Mouse (Mus musculus) midbrain, embryonic 13.5 days (tissue): Measurements from ENCODE around the gene Sult1b1. TPM values are rescaled to one million over a fixed set of nuclear protein-coding genes. Genes with fewer than 3 reads are reported as not detected.

ENCODE experiments used
- ATAC-seq: fragments of 200-750 bp; cut with Nextera tagmentation; 2 replicates; pipeline ENCODE4 v1.8.0; 2017; ENCODE audit warnings: mild to moderate bottlenecking, moderate TSS enrichment, moderate library complexity
- H3K27ac ChIP-seq: fragments of 300-500 bp; sonication (generic); 2 replicates; pipeline ENCODE4 v1.5.1; 2015; ENCODE audit warnings: inconsistent platforms, mild to moderate bottlenecking, moderate library complexity
- H3K27me3 ChIP-seq: fragments of 300-500 bp; sonication (generic); 2 replicates; pipeline ENCODE4 v1.6.1; 2015; ENCODE audit warnings: mild to moderate bottlenecking, inconsistent platforms
- H3K36me3 ChIP-seq: fragments of 300-500 bp; sonication (generic); 2 replicates; pipeline ENCODE4 v1.6.1; 2015; ENCODE audit warnings: mild to moderate bottlenecking, inconsistent platforms
- H3K4me1 ChIP-seq: fragments of 300-500 bp; sonication (generic); replicated peaks from 2 replicates; pipeline ENCODE4 v1.6.1; 2015; ENCODE audit warnings: inconsistent platforms
- H3K4me2 ChIP-seq: fragments of 300-500 bp; sonication (generic); replicated peaks from 2 replicates; pipeline ENCODE4 v1.6.1; 2015; ENCODE audit warnings: moderate library complexity, mild to moderate bottlenecking, inconsistent platforms
- H3K4me3 ChIP-seq: fragments of 300-500 bp; sonication (generic); replicated peaks from 2 replicates; pipeline ENCODE4 v1.5.1; 2015; ENCODE audit warnings: mild to moderate bottlenecking, inconsistent platforms
- H3K9ac ChIP-seq: fragments of 300-500 bp; sonication (generic); replicated peaks from 2 replicates; pipeline ENCODE4 v1.6.1; 2015; ENCODE audit warnings: mild to moderate bottlenecking, inconsistent platforms
- H3K9me3 ChIP-seq: fragments of 300-500 bp; sonication (generic); 2 replicates; pipeline ENCODE4 v1.6.1; 2016; ENCODE audit warnings: mild to moderate bottlenecking, inconsistent platforms
- WGBS: fragments of 180-500 bp; shearing (Covaris S2); methylation state at CpG from one replicate; pipeline ENCODE4 v1.1.7; 2015; 5-methylcytosine and 5-hydroxymethylcytosine counted together
- polyA plus RNA-seq: library from polyadenylated mRNA; unstranded; fragments of >200 nt; fragmentation: Nextera tagmentation; extraction: Ambion mirVana; gene quantifications from 2 replicates; pipeline ENCODE4 v1.2.1, GENCODE M21; 2015

Gene Sult1b1
- not detected in 2 replicates for polyA plus RNA-seq

- Histone ChIP-seq H3K4me3 (no peak within 1 kb of the TSS), H3K9me3 (no peaks in the 10 kb centered on the region), H3K4me1 (no peaks in the 10 kb centered on the region), H3K27ac (no peak within 1 kb of the TSS), H3K36me3 (no peaks in the 10 kb centered on the region), H3K27me3 (no peaks in the 10 kb centered on the region), H3K4me2 (no peak within 1 kb of the TSS), H3K9ac (no peak within 1 kb of the TSS)
- WGBS: 89% methylated on average over 2 of the region's 2 CpGs
- ATAC-seq: no peak
Measured at GRCm38 (mm10) chr5:87538111-87538510, at the start of gene Sult1b1. Sult1b1 (minus strand) TSS chr5:87538195.

- 83% methylated on average over 1 of the region's 1 CpGs for WGBS
- no peak for ATAC-seq
- Histone ChIP-seq H3K36me3 (no peaks in the 10 kb centered on the region), H3K9ac (no peak overlapping the region), H3K4me2 (no peak overlapping the region), H3K4me3 (no peak overlapping the region), H3K27ac (no peak overlapping the region), H3K9me3 (no peaks in the 10 kb centered on the region), H3K27me3 (no peaks in the 10 kb centered on the region), H3K4me1 (no peaks in the 10 kb centered on the region)
Measured at GRCm38 (mm10) chr5:87580389-87580788, 42.4 kb upstream of the Sult1b1 start.

- H3K9me3 ChIP-seq: no peaks in the 10 kb centered on the region
- H3K27me3 ChIP-seq: no peaks in the 10 kb centered on the region
- H3K36me3 ChIP-seq: no peaks in the 10 kb centered on the region
- no peak overlapping the region for H3K27ac ChIP-seq
- no peak overlapping the region for H3K4me2 ChIP-seq
- no peaks in the 10 kb centered on the region for H3K4me1 ChIP-seq
- ATAC-seq: no peak
- no peak overlapping the region for H3K4me3 ChIP-seq
- 69% methylated on average over 1 of the region's 1 CpGs for WGBS
- H3K9ac ChIP-seq: no peak overlapping the region
Measured at GRCm38 (mm10) chr5:87574174-87574573, 36.2 kb upstream of the Sult1b1 start.

- Histone ChIP-seq H3K9me3 (no peaks in the 10 kb centered on the region), H3K4me2 (no peak overlapping the region), H3K27ac (no peak overlapping the region), H3K4me3 (no peak overlapping the region), H3K9ac (no peak overlapping the region), H3K36me3 (no peaks in the 10 kb centered on the region), H3K27me3 (no peaks in the 10 kb centered on the region), H3K4me1 (no peaks in the 10 kb centered on the region)
- WGBS: 74% methylated on average over 5 of the region's 5 CpGs
- ATAC-seq: no peak
Measured at GRCm38 (mm10) chr5:87573490-87573889, 35.5 kb upstream of the Sult1b1 start.

- H3K36me3 ChIP-seq: no peaks in the 10 kb centered on the region
- ATAC-seq: no peak
- H3K4me1 ChIP-seq: no peaks in the 10 kb centered on the region
- 91% methylated on average over 6 of the region's 6 CpGs for WGBS
- no peak overlapping the region for H3K27ac ChIP-seq
- no peaks in the 10 kb centered on the region for H3K9me3 ChIP-seq
- H3K4me2 ChIP-seq: no peak overlapping the region
- no peak overlapping the region for H3K9ac ChIP-seq
- no peaks in the 10 kb centered on the region for H3K27me3 ChIP-seq
- H3K4me3 ChIP-seq: no peak overlapping the region
Measured at GRCm38 (mm10) chr5:87572781-87573180, 34.8 kb upstream of the Sult1b1 start.

GRCm38 (mm10) chr5:87568845-87569244 is 30.9 kb upstream of the Sult1b1 start, which contains the start of gene Sult1d1:
Sult1d1 (minus strand) TSS chr5:87569027.
- H3K9ac ChIP-seq: no peak within 1 kb of the TSS
- H3K4me1 ChIP-seq: no peaks in the 10 kb centered on the region
- H3K9me3 ChIP-seq: no peaks in the 10 kb centered on the region
- no peak within 1 kb of the TSS for H3K4me2 ChIP-seq
- H3K4me3 ChIP-seq: no peak within 1 kb of the TSS
- ATAC-seq: no peak
- no peaks in the 10 kb centered on the region for H3K27me3 ChIP-seq
- H3K27ac ChIP-seq: no peak within 1 kb of the TSS
- WGBS: 88% methylated on average over 5 of the region's 5 CpGs
- H3K36me3 ChIP-seq: no peaks in the 10 kb centered on the region

- no peak for ATAC-seq
- H3K27ac ChIP-seq: no peak overlapping the region
- no peak overlapping the region for H3K4me2 ChIP-seq
- WGBS: 90% methylated on average over 1 of the region's 1 CpGs
- no peak overlapping the region for H3K4me3 ChIP-seq
- H3K36me3 ChIP-seq: no peaks in the 10 kb centered on the region
- H3K27me3 ChIP-seq: no peaks in the 10 kb centered on the region
- H3K9ac ChIP-seq: no peak overlapping the region
- H3K4me1 ChIP-seq: no peaks in the 10 kb centered on the region
- no peaks in the 10 kb centered on the region for H3K9me3 ChIP-seq
Measured at GRCm38 (mm10) chr5:87567306-87567705, 29.3 kb upstream of the Sult1b1 start.

GRCm38 (mm10) chr5:87562966-87563365 is 25.0 kb upstream of the Sult1b1 start:
- no peak overlapping the region for H3K27ac ChIP-seq
- no peaks in the 10 kb centered on the region for H3K36me3 ChIP-seq
- no peaks in the 10 kb centered on the region for H3K9me3 ChIP-seq
- H3K4me3 ChIP-seq: no peak overlapping the region
- no peak overlapping the region for H3K4me2 ChIP-seq
- no peak overlapping the region for H3K9ac ChIP-seq
- no peak for ATAC-seq
- H3K27me3 ChIP-seq: no peaks in the 10 kb centered on the region
- H3K4me1 ChIP-seq: no peaks in the 10 kb centered on the region

GRCm38 (mm10) chr5:87562526-87562925 is 24.5 kb upstream of the Sult1b1 start:
- H3K4me1 ChIP-seq: no peaks in the 10 kb centered on the region
- no peak for ATAC-seq
- H3K36me3 ChIP-seq: no peaks in the 10 kb centered on the region
- no peaks in the 10 kb centered on the region for H3K9me3 ChIP-seq
- H3K27me3 ChIP-seq: no peaks in the 10 kb centered on the region
- H3K9ac ChIP-seq: no peak overlapping the region
- WGBS: 81% methylated on average over 4 of the region's 4 CpGs
- H3K27ac ChIP-seq: no peak overlapping the region
- H3K4me2 ChIP-seq: no peak overlapping the region
- no peak overlapping the region for H3K4me3 ChIP-seq

- Histone ChIP-seq H3K27me3 (no peaks in the 10 kb centered on the region), H3K4me1 (no peaks in the 10 kb centered on the region), H3K4me3 (no peak overlapping the region), H3K9me3 (no peaks in the 10 kb centered on the region), H3K9ac (no peak overlapping the region), H3K36me3 (no peaks in the 10 kb centered on the region), H3K27ac (no peak overlapping the region), H3K4me2 (no peak overlapping the region)
- ATAC-seq: no peak
- 78% methylated on average over 5 of the region's 5 CpGs for WGBS
Measured at GRCm38 (mm10) chr5:87560145-87560544, 22.1 kb upstream of the Sult1b1 start.

- Histone ChIP-seq H3K9ac (no peak overlapping the region), H3K4me3 (no peak overlapping the region), H3K27me3 (no peaks in the 10 kb centered on the region), H3K9me3 (no peaks in the 10 kb centered on the region), H3K4me2 (no peak overlapping the region), H3K4me1 (no peaks in the 10 kb centered on the region), H3K36me3 (no peaks in the 10 kb centered on the region), H3K27ac (no peak overlapping the region)
- 40% methylated on average over 1 of the region's 1 CpGs for WGBS
- no peak for ATAC-seq
Measured at GRCm38 (mm10) chr5:87550935-87551334, 12.9 kb upstream of the Sult1b1 start.

- Histone ChIP-seq H3K27me3 (no peaks in the 10 kb centered on the region), H3K4me3 (no peak overlapping the region), H3K9ac (no peak overlapping the region), H3K9me3 (no peaks in the 10 kb centered on the region), H3K27ac (no peak overlapping the region), H3K4me2 (no peak overlapping the region), H3K36me3 (no peaks in the 10 kb centered on the region), H3K4me1 (no peaks in the 10 kb centered on the region)
- WGBS: 39% methylated on average over 4 of the region's 4 CpGs
- no peak for ATAC-seq
Measured at GRCm38 (mm10) chr5:87535994-87536644, 1.9 kb downstream of the Sult1b1 start.

- Histone ChIP-seq H3K9me3 (no peaks in the 10 kb centered on the region), H3K4me2 (no peak overlapping the region), H3K27ac (no peak overlapping the region), H3K4me3 (no peak overlapping the region), H3K4me1 (no peaks in the 10 kb centered on the region), H3K27me3 (no peaks in the 10 kb centered on the region), H3K36me3 (no peaks in the 10 kb centered on the region), H3K9ac (no peak overlapping the region)
- ATAC-seq: no peak
- 71% methylated on average over 2 of the region's 2 CpGs for WGBS
Measured at GRCm38 (mm10) chr5:87532288-87532687, 5.7 kb downstream of the Sult1b1 start.
